Mouse (Mus musculus) testis, postnatal 14 days (tissue): ENCODE data around the gene Tekt2.

Source experiments
- DNase-seq: peaks from one replicate; pipeline ENCODE4 v3.0.0; 2021; ENCODE audit warnings: low spot score

Tekt2 gene

GRCm38 (mm10) chr4:126306827-126307226 is 18.7 kb downstream of the Tekt2 start:
- DNase-seq, result no peak

- DNase-seq, result no peak
These were observed 19.4 kb downstream of the Tekt2 start for GRCm38 (mm10) chr4:126306058-126306457.

GRCm38 (mm10) chr4:126305428-126305827 is 20.1 kb downstream of the Tekt2 start:
- no peak for DNase-seq

- DNase-seq, result no peak
These were observed 21.6 kb downstream of the Tekt2 start for GRCm38 (mm10) chr4:126303877-126304276.

GRCm38 (mm10) chr4:126301584-126302309 is 23.7 kb downstream of the Tekt2 start:
- DNase-seq, result no peak

GRCm38 (mm10) chr4:126300916-126301583 is 24.4 kb downstream of the Tekt2 start:
- no peak for DNase-seq

GRCm38 (mm10) chr4:126296617-126297101 is 28.8 kb downstream of the Tekt2 start:
- no peak for DNase-seq

- DNase-seq, result no peak
These were observed 29.6 kb downstream of the Tekt2 start for GRCm38 (mm10) chr4:126295937-126296336.

GRCm38 (mm10) chr4:126295152-126295551 is 30.3 kb downstream of the Tekt2 start:
- no peak for DNase-seq

- DNase-seq, result no peak
These were observed 34.3 kb downstream of the Tekt2 start for GRCm38 (mm10) chr4:126291196-126291595.

- no peak for DNase-seq
These were observed 35.2 kb downstream of the Tekt2 start for GRCm38 (mm10) chr4:126290314-126290713.

- no peak for DNase-seq
These were observed 37.3 kb downstream of the Tekt2 start for GRCm38 (mm10) chr4:126288085-126288666.

- DNase-seq, result no peak
These were observed 38.0 kb downstream of the Tekt2 start for GRCm38 (mm10) chr4:126287302-126287995.

- DNase-seq, result no peak
These were observed 39.0 kb downstream of the Tekt2 start, which contains the start of gene Col8a2 for GRCm38 (mm10) chr4:126286492-126286891. Col8a2 (plus strand) TSS chr4:126286793.

GRCm38 (mm10) chr4:126283582-126283981 is 41.9 kb downstream of the Tekt2 start:
- DNase-seq, result no peak

GRCm38 (mm10) chr4:126281706-126282105 is 43.8 kb downstream of the Tekt2 start:
- DNase-seq, result no peak

GRCm38 (mm10) chr4:126278961-126279360 is 46.5 kb downstream of the Tekt2 start:
- DNase-seq, result no peak

GRCm38 (mm10) chr4:126278565-126278915 is 46.9 kb downstream of the Tekt2 start:
- no peak for DNase-seq

GRCm38 (mm10) chr4:126277906-126278564 is 47.5 kb downstream of the Tekt2 start:
- no peak for DNase-seq

- DNase-seq, result no peak
These were observed 49.8 kb downstream of the Tekt2 start for GRCm38 (mm10) chr4:126275681-126276131.

GRCm38 (mm10) chr4:126275081-126275480 is 50.4 kb downstream of the Tekt2 start:
- no peak for DNase-seq

GRCm38 (mm10) chr4:126273753-126274152 is 51.7 kb downstream of the Tekt2 start:
- DNase-seq, result no peak
